Mouse (Mus musculus) T-helper 2 cell (primary cell): ENCODE data around the gene Gse1.

ENCODE experiments used
- in situ Hi-C: fragments of 300-600 bp; cut with MboI, MseI; formaldehyde crosslinking; loops from one replicate; pipeline ENCODE4 v1.15.1; 2025; ENCODE audit warnings: high pct_unique_total_duplicates

Gene Gse1

GRCm38 (mm10) chr8:120270449-120270848, 42.2 kb downstream of the Gse1 start:
- in situ Hi-C loops = no loop called here

- in situ Hi-C loops = no loop called here
Measured at GRCm38 (mm10) chr8:120273430-120273829, 45.2 kb downstream of the Gse1 start.

GRCm38 (mm10) chr8:120276051-120276890, 48.0 kb downstream of the Gse1 start:
- in situ Hi-C loops = loop anchor here (5.0 kb wide), 1 partner anchor 99 kb away; the partner anchor contains the start of gene Fam92b

GRCm38 (mm10) chr8:120276891-120277426, 48.7 kb downstream of the Gse1 start:
- in situ Hi-C loops = loop anchor here (5.0 kb wide), 1 partner anchor 100 kb away; the partner anchor contains the start of gene Fam92b

- in situ Hi-C loops = loop anchor here (5.0 kb wide), 1 partner anchor 101 kb away; the partner anchor contains the start of gene Fam92b
Measured at GRCm38 (mm10) chr8:120278009-120278408, 49.8 kb downstream of the Gse1 start.

GRCm38 (mm10) chr8:120279418-120279817, 51.2 kb downstream of the Gse1 start:
- in situ Hi-C loops = loop anchor here (5.0 kb wide), 1 partner anchor 102 kb away; the partner anchor contains the start of gene Fam92b

GRCm38 (mm10) chr8:120281487-120281886, 53.2 kb downstream of the Gse1 start:
- in situ Hi-C loops = no loop called here

GRCm38 (mm10) chr8:120282465-120282864, 54.2 kb downstream of the Gse1 start:
- in situ Hi-C loops = no loop called here

- in situ Hi-C loops = no loop called here
Measured at GRCm38 (mm10) chr8:120284265-120284664, 56.0 kb downstream of the Gse1 start.

GRCm38 (mm10) chr8:120285033-120285432, 56.8 kb downstream of the Gse1 start:
- in situ Hi-C loops = no loop called here

GRCm38 (mm10) chr8:120285878-120286277, 57.6 kb downstream of the Gse1 start:
- in situ Hi-C loops = no loop called here

GRCm38 (mm10) chr8:120288122-120288908, 60.1 kb downstream of the Gse1 start:
- in situ Hi-C loops = no loop called here

GRCm38 (mm10) chr8:120289191-120289590, 60.9 kb downstream of the Gse1 start:
- in situ Hi-C loops = no loop called here

GRCm38 (mm10) chr8:120289698-120290181, 61.5 kb downstream of the Gse1 start:
- in situ Hi-C loops = no loop called here

GRCm38 (mm10) chr8:120290614-120291013, 62.4 kb downstream of the Gse1 start:
- in situ Hi-C loops = no loop called here

GRCm38 (mm10) chr8:120291650-120292049, 63.4 kb downstream of the Gse1 start:
- in situ Hi-C loops = no loop called here

GRCm38 (mm10) chr8:120292316-120293107, 64.3 kb downstream of the Gse1 start:
- in situ Hi-C loops = no loop called here

GRCm38 (mm10) chr8:120293421-120294357, 65.4 kb downstream of the Gse1 start:
- in situ Hi-C loops = no loop called here

GRCm38 (mm10) chr8:120294982-120295870, 67.0 kb downstream of the Gse1 start:
- in situ Hi-C loops = no loop called here
